Comparison of ENCODE assay signal across 25 mouse cellular contexts in genomic region chr14:8034561-8034960, GRCm38 (mm10). TPM values are rescaled to one million over a fixed set of nuclear protein-coding genes. Genes with fewer than 3 reads are reported as not detected.
DNase-seq lines count a peak whose midpoint lies in the region; ATAC-seq lines count a peak whose summit lies in the region.
"Had no signal": no experiment of that assay in that cellular context is flagged by ENCODE, and none has a peak within 500 bp of the region (broad histone marks: within the 10 kb centered on the region; RNA-seq: fewer than 3 reads in every experiment).

No protein-coding gene starts in this region.

- no peak for ATAC-seq in intestine, embryonic 14.5 days (replicated peaks; ENCODE audit: low FRiP score, low TSS enrichment, low read depth)
- no peak for ATAC-seq in intestine, embryonic 15.5 days
- ATAC-seq: activated CD4-positive, CD25-positive, alpha-beta regulatory T cell, adult 4 months; CD4-positive, CD25-positive, alpha-beta regulatory T cell, adult 4 months; forebrain, embryonic 13.5 days; forebrain, embryonic 15.5 days; forebrain, postnatal 0 days; Patski had no signal

- H3K27ac ChIP-seq in intestine, embryonic 14.5 days (ENCODE audit: low read depth): no peak overlapping the region
- H3K27ac ChIP-seq in intestine, embryonic 15.5 days: no peak overlapping the region
- H3K27ac ChIP-seq: embryonic facial prominence, embryonic 10.5 days; embryonic facial prominence, embryonic 12.5 days; forebrain, embryonic 13.5 days; forebrain, embryonic 15.5 days had no signal

- H3K9me3 ChIP-seq in intestine, embryonic 14.5 days (ENCODE audit: control insufficient read depth, low read length): no peaks in the 10 kb centered on the region
- no peaks in the 10 kb centered on the region for H3K9me3 ChIP-seq in intestine, embryonic 15.5 days
- H3K9me3 ChIP-seq: embryonic facial prominence, embryonic 10.5 days; embryonic facial prominence, embryonic 12.5 days; forebrain, embryonic 13.5 days; forebrain, embryonic 15.5 days; G1E had no signal

- H3K4me3 ChIP-seq in intestine, embryonic 14.5 days (ENCODE audit: low read depth, low read length): no peak overlapping the region
- no peak overlapping the region for H3K4me3 ChIP-seq in intestine, embryonic 15.5 days (replicated peaks)
- H3K4me3 ChIP-seq: embryonic facial prominence, embryonic 10.5 days; embryonic facial prominence, embryonic 12.5 days; forebrain, embryonic 13.5 days; forebrain, embryonic 15.5 days had no signal

- DNase-seq in adrenal gland, postnatal 10 days: peak; percentile 32
- no peak for DNase-seq in adrenal gland, postnatal 36 days
- DNase-seq in intestine, embryonic 14.5 days (ENCODE audit: low spot score): peak; percentile 21
- peak; percentile 15 for DNase-seq in testis, postnatal 10 days (ENCODE audit: low spot score)
- DNase-seq in testis, postnatal 14 days (ENCODE audit: low spot score): no peak
- DNase-seq in kidney, postnatal 4 days: no peak
- DNase-seq: adrenal gland, adult 2 months; adrenal gland, postnatal 14 days; B cell, adult 2 months; cerebellum, adult 2 months; cerebellum, adult 9-10 months; cerebellum, postnatal 10 days; cerebellum, postnatal 25 days; forebrain, postnatal 0 days had no signal

- H3K4me1 ChIP-seq in intestine, embryonic 14.5 days (replicated peaks; ENCODE audit: control insufficient read depth, insufficient read depth, low read length): no peaks in the 10 kb centered on the region
- H3K4me1 ChIP-seq in intestine, embryonic 15.5 days (replicated peaks): no peaks in the 10 kb centered on the region
- H3K4me1 ChIP-seq: embryonic facial prominence, embryonic 10.5 days; embryonic facial prominence, embryonic 12.5 days had no signal

- H3K36me3 ChIP-seq in intestine, embryonic 14.5 days (ENCODE audit: control insufficient read depth, insufficient read depth, low read length): no peaks in the 10 kb centered on the region
- no peaks in the 10 kb centered on the region for H3K36me3 ChIP-seq in intestine, embryonic 15.5 days
- H3K36me3 ChIP-seq: embryonic facial prominence, embryonic 10.5 days; embryonic facial prominence, embryonic 12.5 days; forebrain, embryonic 15.5 days; G1E had no signal

- H3K9ac ChIP-seq in intestine, embryonic 14.5 days (ENCODE audit: low read length): no peak overlapping the region
- H3K9ac ChIP-seq in intestine, embryonic 15.5 days: no peak overlapping the region
- H3K9ac ChIP-seq: embryonic facial prominence, embryonic 12.5 days; forebrain, embryonic 13.5 days; forebrain, embryonic 15.5 days; forebrain, postnatal 0 days had no signal

- H3K27me3 ChIP-seq in intestine, embryonic 14.5 days (replicated peaks; ENCODE audit: control insufficient read depth, insufficient read depth, low read length): no peaks in the 10 kb centered on the region
- H3K27me3 ChIP-seq in intestine, embryonic 15.5 days (replicated peaks): no peaks in the 10 kb centered on the region
- H3K27me3 ChIP-seq: CH12.LX; embryonic facial prominence, embryonic 12.5 days; forebrain, embryonic 13.5 days; forebrain, embryonic 15.5 days; Patski had no signal

- H3K4me2 ChIP-seq in intestine, embryonic 14.5 days (ENCODE audit: low read length): no peak overlapping the region
- no peak overlapping the region for H3K4me2 ChIP-seq in intestine, embryonic 15.5 days (replicated peaks)
- H3K4me2 ChIP-seq: embryonic facial prominence, embryonic 12.5 days; forebrain, embryonic 13.5 days; forebrain, embryonic 15.5 days had no signal

- 71% methylated on average over 5 of the region's 5 CpGs for WGBS in intestine, embryonic 14.5 days
- WGBS in intestine, embryonic 15.5 days: 72% methylated on average over 5 of the region's 5 CpGs

RNA-seq across cellular contexts. Expression of gene Abhd6, which starts 31.9 kb away (rescaled TPM):
- total RNA-seq in adrenal gland, postnatal 10 days (2021): 10 to 100 TPM; 39.2 to 40.2 TPM
- total RNA-seq in adrenal gland, postnatal 36 days (2021): 100 to 1,000 TPM in 1 of 2 experiments, 10 to 100 TPM in 1; 70.4 to 108 TPM
- 15.5 and 19.5 TPM in 2 replicates for polyA plus RNA-seq in intestine, embryonic 14.5 days (2014; fragmentation: Nextera tagmentation; extraction: Ambion mirVana)
- 13.5 and 14.0 TPM in 2 replicates for polyA plus RNA-seq in intestine, embryonic 15.5 days (2015; fragmentation: Nextera tagmentation; extraction: Ambion mirVana)
- total RNA-seq: G1E had no signal
- polyA plus RNA-seq: G1E had no signal

RNA-seq across cellular contexts. Expression of gene Dnase1l3, which starts 40.2 kb away (rescaled TPM):
- total RNA-seq in adrenal gland, postnatal 10 days (2021): 1 to 10 TPM; 4.2 to 7.8 TPM
- under 1 TPM; 0.20 to 0.43 TPM for total RNA-seq in adrenal gland, postnatal 36 days (2021)
- polyA plus RNA-seq in intestine, embryonic 14.5 days (2014; fragmentation: Nextera tagmentation; extraction: Ambion mirVana): 1.1 TPM in 2 replicates
- 1.1 and 1.2 TPM in 2 replicates for polyA plus RNA-seq in intestine, embryonic 15.5 days (2015; fragmentation: Nextera tagmentation; extraction: Ambion mirVana)
- total RNA-seq: forebrain, postnatal 0 days had no signal
- polyA plus RNA-seq: forebrain, embryonic 11.5 days; G1E had no signal

RNA-seq across cellular contexts. Expression of gene Rpp14, which starts 45.6 kb away (rescaled TPM):
- total RNA-seq in adrenal gland, postnatal 10 days (2021): 10 to 100 TPM; 31.6 to 37.2 TPM
- 10 to 100 TPM; 43.3 to 46.0 TPM for total RNA-seq in adrenal gland, postnatal 36 days (2021)
- polyA plus RNA-seq in intestine, embryonic 14.5 days (2014; fragmentation: Nextera tagmentation; extraction: Ambion mirVana): 67.1 and 67.6 TPM in 2 replicates
- 52.1 and 53.7 TPM in 2 replicates for polyA plus RNA-seq in intestine, embryonic 15.5 days (2015; fragmentation: Nextera tagmentation; extraction: Ambion mirVana)

Comparison
In these comparisons a context has a peak if more than half of its experiments do, and no peak if none do; other contexts are left out.
1. DNase-seq: peak in adrenal gland, postnatal 10 days (single experiment), intestine, embryonic 14.5 days (single experiment) and testis, postnatal 10 days (single experiment); none in adrenal gland, postnatal 36 days (0 of 2), testis, postnatal 14 days (single experiment) and kidney, postnatal 4 days (0 of 2).